Mouse (Mus musculus) frontal cortex, postnatal 36 days (tissue): ENCODE measurements at regions not wholly inside any gene's neighbourhood (a gene's known extent, or its start where the extent isn't known, plus 50 kb on each side); places are given as distances from the start of the nearest gene placed in this dataset.

ENCODE experiments used
- DNase-seq, 2 experiments: peaks; one replicate each; pipeline ENCODE4 v3.0.0; 2022; ENCODE audit warnings: low spot score in 2 of 2

DNA sequence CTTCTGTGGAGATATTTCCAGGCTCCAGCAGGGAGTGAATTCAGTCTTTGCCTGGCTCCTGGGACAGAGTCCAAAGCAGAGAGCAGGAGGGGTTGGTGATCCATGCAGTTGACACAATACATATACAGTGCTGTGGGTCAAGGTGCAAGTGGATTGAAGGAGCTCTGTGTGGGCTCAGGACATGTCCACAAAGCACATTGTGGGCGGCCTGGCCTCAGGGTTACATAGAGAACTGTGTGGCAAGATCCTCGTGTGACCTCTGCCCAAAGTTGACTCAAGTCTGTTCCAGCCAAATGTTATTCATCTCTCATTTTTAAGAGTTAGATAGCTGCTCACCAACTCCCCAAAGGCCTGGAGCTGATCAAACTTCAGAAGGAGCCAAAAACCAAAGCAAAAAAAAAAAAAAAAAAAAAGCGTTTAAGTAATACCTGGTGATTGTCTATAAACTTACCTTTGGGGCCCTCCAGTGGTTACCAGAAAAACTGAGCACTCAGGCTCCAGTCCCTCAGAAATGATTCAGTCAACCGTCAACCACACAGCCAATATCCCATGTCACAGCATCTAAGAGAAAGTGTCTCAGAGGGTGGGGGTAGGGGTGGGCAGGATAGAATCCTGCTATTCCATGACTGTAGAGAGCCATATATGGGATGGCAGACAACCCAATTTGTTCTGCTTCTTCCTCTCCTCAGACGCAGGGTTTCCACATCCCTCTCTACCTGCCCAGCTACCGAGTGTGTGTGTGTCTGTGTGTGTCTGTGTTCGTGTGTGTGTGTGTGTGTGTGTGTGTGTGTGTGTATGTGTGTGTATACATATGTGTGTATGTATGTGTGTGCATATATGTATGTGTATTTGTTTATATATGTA is 91.9 kb upstream of the Far2 start:
- no peak for DNase-seq

- DNase-seq: no peak
Measured at GRCm38 (mm10) chr6:147964739-147965138, 82.3 kb upstream of the Far2 start.

DNA sequence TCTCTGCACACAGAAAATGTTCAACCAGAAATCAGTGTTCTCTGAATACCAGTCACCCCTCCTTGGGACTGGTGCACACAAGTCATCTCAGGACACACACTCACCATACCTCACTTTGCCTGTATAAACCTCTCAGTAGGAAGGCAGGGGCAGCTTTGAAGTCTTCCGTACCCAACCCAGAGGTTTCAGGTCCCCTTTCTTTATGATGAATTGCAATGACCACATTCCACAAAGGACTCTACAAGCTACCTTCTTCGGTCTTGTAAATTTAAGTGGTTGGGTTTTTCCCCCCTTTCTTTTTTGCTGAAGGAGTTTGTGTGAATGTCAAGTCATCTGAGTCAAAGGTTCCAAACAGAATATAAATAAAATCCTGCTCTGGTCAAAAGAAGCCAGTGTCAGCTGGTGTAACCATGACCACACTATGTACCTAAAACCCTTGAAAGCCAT is 76.9 kb upstream of the Far2 start:
- DNase-seq: no peak

DNA sequence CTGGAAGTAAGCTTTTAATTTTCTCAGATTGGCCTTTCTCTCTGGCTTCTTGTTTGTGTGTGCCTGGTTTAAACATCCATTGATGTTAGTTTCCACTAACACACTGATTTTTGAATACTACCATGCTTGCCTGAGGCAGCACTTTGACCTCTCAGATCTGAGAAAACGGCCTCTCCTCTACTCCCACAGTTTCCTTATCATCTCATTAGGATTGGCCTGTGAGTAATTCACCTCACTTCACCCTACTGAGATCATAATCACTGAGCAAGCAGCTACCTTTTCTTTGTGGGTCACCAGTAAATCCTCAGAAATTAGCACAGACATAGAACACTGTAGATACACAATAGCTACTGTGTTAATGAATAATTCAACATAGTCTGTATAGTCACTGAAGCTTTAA is 74.5 kb upstream of the Far2 start:
- no peak for DNase-seq

- DNase-seq: no peak
Measured at GRCm38 (mm10) chr6:147973059-147973458, 74.0 kb upstream of the Far2 start.

DNA sequence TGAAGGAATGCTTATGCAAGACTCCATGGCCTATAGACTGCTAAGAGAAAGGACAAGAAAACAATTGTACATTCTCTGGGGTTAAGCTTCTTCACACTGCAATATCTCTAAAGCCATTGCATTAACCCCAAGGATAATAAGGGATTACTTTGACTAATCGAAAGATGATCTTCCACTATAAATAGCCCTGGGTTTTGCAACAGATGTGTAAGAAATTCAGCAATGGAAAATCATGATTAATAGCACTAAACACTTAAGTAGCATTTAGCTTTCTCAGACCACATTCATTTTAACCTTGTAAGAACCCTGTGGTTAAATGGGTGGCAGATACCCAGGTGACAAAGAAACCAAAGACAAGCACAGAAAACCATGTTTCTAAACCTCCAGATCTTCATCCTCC is 71.1 kb upstream of the Far2 start:
- no peak for DNase-seq

- no peak for DNase-seq
Measured at GRCm38 (mm10) chr6:147989381-147989780, 57.7 kb upstream of the Far2 start.
